Mouse (Mus musculus): ENCODE data around the gene Tgfb1. TPM values are rescaled to one million over a fixed set of nuclear protein-coding genes. Genes with fewer than 3 reads are reported as not detected.
A peak's percentile ranks its signal among the peaks of the same experiment; 100 is the strongest.

Tgfb1 gene
- polyA plus RNA-seq, 1 experiment from 2014 or later, result 3.1 TPM

- no peak overlapping the region for H3K4me2 ChIP-seq (ENCODE audit: low read depth, low read length)
- 0 out of 2 replicates have a peak, but pooled peaks cover 3% of the 10 kb centered on the region for H3K36me3 ChIP-seq (ENCODE audit: control insufficient read depth, insufficient read depth, low read length)
- no peak overlapping the region for H3K9ac ChIP-seq (ENCODE audit: low read length)
- ATAC-seq (ENCODE audit: low read depth), result no peak
- H3K27me3 ChIP-seq (ENCODE audit: control insufficient read depth, insufficient read depth, low read depth, low read length), result peaks cover 21% of the 10 kb centered on the region
- WGBS, result 48% methylated on average over 4 of the region's 4 CpGs
- no peak overlapping the region for H3K4me3 ChIP-seq (ENCODE audit: low read length)
- H3K4me1 ChIP-seq (replicated peaks; ENCODE audit: control insufficient read depth, insufficient read depth, low read length), result peaks cover 19% of the 10 kb centered on the region
- no peaks in the 10 kb centered on the region for H3K9me3 ChIP-seq (ENCODE audit: control insufficient read depth, low read length)
- H3K27ac ChIP-seq (ENCODE audit: low read length), result no peak overlapping the region
These were observed 14.4 kb upstream of the Tgfb1 start for GRCm38 (mm10) chr7:25672442-25672841.

GRCm38 (mm10) chr7:25674297-25674696 lies 12.5 kb upstream of the Tgfb1 start:
- H3K9ac ChIP-seq (ENCODE audit: low read length), result no peak overlapping the region; the same call in 1 of the 2 replicates
- H3K4me3 ChIP-seq (ENCODE audit: low read length), result peak overlapping the region; percentile 39
- H3K4me1 ChIP-seq (replicated peaks; ENCODE audit: control insufficient read depth, insufficient read depth, low read length), result peaks cover 19% of the 10 kb centered on the region
- peak overlapping the region; percentile 60 for H3K4me2 ChIP-seq (ENCODE audit: low read depth, low read length)
- H3K27me3 ChIP-seq (ENCODE audit: control insufficient read depth, insufficient read depth, low read depth, low read length), result peaks cover 21% of the 10 kb centered on the region
- H3K36me3 ChIP-seq (ENCODE audit: control insufficient read depth, insufficient read depth, low read length), result no peaks in the 10 kb centered on the region
- 23% methylated on average over 9 of the region's 9 CpGs for WGBS
- ATAC-seq (ENCODE audit: low read depth), result no peak
- no peaks in the 10 kb centered on the region for H3K9me3 ChIP-seq (ENCODE audit: control insufficient read depth, low read length)
- H3K27ac ChIP-seq (ENCODE audit: low read length), result no peak overlapping the region

- WGBS, result 2% methylated on average over 29 of the region's 29 CpGs
These were observed 12.0 kb upstream of the Tgfb1 start, which contains the start of gene Tmem91 for GRCm38 (mm10) chr7:25674719-25675300. Gene Tmem91, minus strand, starts transcription at chr7:25675166.

GRCm38 (mm10) chr7:25675405-25675804 lies 11.4 kb upstream of the Tgfb1 start:
- no peak overlapping the region for H3K4me2 ChIP-seq (ENCODE audit: low read depth, low read length)
- no peak overlapping the region for H3K27ac ChIP-seq (ENCODE audit: low read length)
- H3K36me3 ChIP-seq (ENCODE audit: control insufficient read depth, insufficient read depth, low read length), result no peaks in the 10 kb centered on the region
- H3K4me1 ChIP-seq (replicated peaks; ENCODE audit: control insufficient read depth, insufficient read depth, low read length), result peaks cover 25% of the 10 kb centered on the region
- no peak overlapping the region for H3K9ac ChIP-seq (ENCODE audit: low read length)
- ATAC-seq (ENCODE audit: low read depth), result no peak
- WGBS, result 48% methylated on average over 6 of the region's 6 CpGs
- no peak overlapping the region for H3K4me3 ChIP-seq (ENCODE audit: low read length)
- H3K9me3 ChIP-seq (ENCODE audit: control insufficient read depth, low read length), result no peaks in the 10 kb centered on the region
- peaks cover 21% of the 10 kb centered on the region for H3K27me3 ChIP-seq (ENCODE audit: control insufficient read depth, insufficient read depth, low read depth, low read length)

More at GRCm38 (mm10) chr7:25674719-25675300, 12.0 kb upstream of the Tgfb1 start, which contains the start of gene Tmem91:
- ATAC-seq (ENCODE audit: low read depth), result no peak; the same call in 1 of the 2 replicates
- no peak within 1 kb of the TSS for H3K27ac ChIP-seq (ENCODE audit: low read length)
- H3K4me3 ChIP-seq (ENCODE audit: low read length), result peak within 1 kb of the TSS; percentile 39
- peaks cover 21% of the 10 kb centered on the region for H3K27me3 ChIP-seq (ENCODE audit: control insufficient read depth, insufficient read depth, low read depth, low read length)
- H3K36me3 ChIP-seq (ENCODE audit: control insufficient read depth, insufficient read depth, low read length), result no peaks in the 10 kb centered on the region
- no peaks in the 10 kb centered on the region for H3K9me3 ChIP-seq (ENCODE audit: control insufficient read depth, low read length)
- peak within 1 kb of the TSS; percentile 48 for H3K9ac ChIP-seq (ENCODE audit: low read length)
- H3K4me1 ChIP-seq (replicated peaks; ENCODE audit: control insufficient read depth, insufficient read depth, low read length), result peaks cover 20% of the 10 kb centered on the region
- peak within 1 kb of the TSS; percentile 60 for H3K4me2 ChIP-seq (ENCODE audit: low read depth, low read length)

- 25% methylated on average over 15 of the region's 15 CpGs for WGBS
- peak overlapping the region; percentile 36 for H3K27ac ChIP-seq (ENCODE audit: low read length)
- 0 out of 2 replicates have a peak overlapping the region, but pooled peaks have one; percentile 0 for H3K4me2 ChIP-seq (ENCODE audit: low read depth, low read length)
- H3K4me3 ChIP-seq (ENCODE audit: low read length), result no peak overlapping the region
- no peak overlapping the region for H3K9ac ChIP-seq (ENCODE audit: low read length)
- ATAC-seq (ENCODE audit: low read depth), result peak; percentile 41
- H3K36me3 ChIP-seq (ENCODE audit: control insufficient read depth, insufficient read depth, low read length), result no peaks in the 10 kb centered on the region
- H3K27me3 ChIP-seq (ENCODE audit: control insufficient read depth, insufficient read depth, low read depth, low read length), result peaks cover 21% of the 10 kb centered on the region
- H3K4me1 ChIP-seq (replicated peaks; ENCODE audit: control insufficient read depth, insufficient read depth, low read length), result peaks cover 23% of the 10 kb centered on the region
- no peaks in the 10 kb centered on the region for H3K9me3 ChIP-seq (ENCODE audit: control insufficient read depth, low read length)
These were observed 10.6 kb upstream of the Tgfb1 start for GRCm38 (mm10) chr7:25676085-25676781.

GRCm38 (mm10) chr7:25677013-25677412 lies 9.8 kb upstream of the Tgfb1 start:
- Histone ChIP-seq H3K9ac (ENCODE audit: low read length) (no peak overlapping the region), H3K9me3 (ENCODE audit: control insufficient read depth, low read length) (no peaks in the 10 kb centered on the region), H3K36me3 (ENCODE audit: control insufficient read depth, insufficient read depth, low read length) (no peaks in the 10 kb centered on the region), H3K4me1 (replicated peaks; ENCODE audit: control insufficient read depth, insufficient read depth, low read length) (peaks cover 22% of the 10 kb centered on the region), H3K27me3 (ENCODE audit: control insufficient read depth, insufficient read depth, low read depth, low read length) (peaks cover 21% of the 10 kb centered on the region), H3K4me2 (ENCODE audit: low read depth, low read length) (no peak overlapping the region), H3K27ac (ENCODE audit: low read length) (peak overlapping the region; percentile 36), H3K4me3 (ENCODE audit: low read length) (no peak overlapping the region)
- 88% methylated on average over 7 of the region's 7 CpGs for whole genome bisulfite sequencing
- no peak for ATAC-seq (ENCODE audit: low read depth)

GRCm38 (mm10) chr7:25679971-25680370 lies 6.8 kb upstream of the Tgfb1 start:
- peak overlapping the region; percentile 55; the same call in 1 of the 2 replicates for H3K27ac ChIP-seq (ENCODE audit: low read length)
- no peaks in the 10 kb centered on the region for H3K9me3 ChIP-seq (ENCODE audit: control insufficient read depth, low read length)
- WGBS, result 3% methylated on average over 6 of the region's 6 CpGs
- peaks cover 21% of the 10 kb centered on the region for H3K4me1 ChIP-seq (replicated peaks; ENCODE audit: control insufficient read depth, insufficient read depth, low read length)
- H3K4me3 ChIP-seq (ENCODE audit: low read length), result peak overlapping the region; percentile 69
- H3K9ac ChIP-seq (ENCODE audit: low read length), result peak overlapping the region; percentile 23
- H3K36me3 ChIP-seq (ENCODE audit: control insufficient read depth, insufficient read depth, low read length), result no peaks in the 10 kb centered on the region
- peaks cover 4% of the 10 kb centered on the region for H3K27me3 ChIP-seq (ENCODE audit: control insufficient read depth, insufficient read depth, low read depth, low read length)
- no peak for ATAC-seq (ENCODE audit: low read depth)
- peak overlapping the region; percentile 57 for H3K4me2 ChIP-seq (ENCODE audit: low read depth, low read length)

GRCm38 (mm10) chr7:25680514-25681258 lies 6.1 kb upstream of the Tgfb1 start, which contains the start of gene B9d2:
Gene B9d2, plus strand, starts transcription at chr7:25680780.
- H3K27me3 ChIP-seq (ENCODE audit: control insufficient read depth, insufficient read depth, low read depth, low read length), result no peaks in the 10 kb centered on the region
- ATAC-seq (ENCODE audit: low read depth), result peak; percentile 96
- no peaks in the 10 kb centered on the region for H3K9me3 ChIP-seq (ENCODE audit: control insufficient read depth, low read length)
- peak within 1 kb of the TSS; percentile 69 for H3K9ac ChIP-seq (ENCODE audit: low read length)
- H3K4me2 ChIP-seq (ENCODE audit: low read depth, low read length), result peak within 1 kb of the TSS; percentile 57
- peak within 1 kb of the TSS; percentile 91 for H3K27ac ChIP-seq (ENCODE audit: low read length)
- H3K4me3 ChIP-seq (ENCODE audit: low read length), result peak within 1 kb of the TSS; percentile 69
- H3K4me1 ChIP-seq (replicated peaks; ENCODE audit: control insufficient read depth, insufficient read depth, low read length), result peaks cover 20% of the 10 kb centered on the region
- H3K36me3 ChIP-seq (ENCODE audit: control insufficient read depth, insufficient read depth, low read length), result no peaks in the 10 kb centered on the region
- under 1% methylated on average over 46 of the region's 46 CpGs for WGBS

Measured in lung, embryonic 16.5 days (tissue).